Mouse (Mus musculus) E14TG2a.4 (cell line): Measurements from ENCODE around the gene 2310034C09Rik.
"Not testable (repeated sequence)": the region's sequence is repeated elsewhere in the genome, so short reads cannot be mapped to it uniquely, and the experiment has no call there.

ENCODE experiments used
- H3K27me3 ChIP-seq: 2 replicates; pipeline ENCODE4 v1.6.1; 2014; ENCODE audit warnings: low read length, control low read depth; ENCODE audit not compliant: insufficient read depth
- H3K36me3 ChIP-seq: 2 replicates; pipeline ENCODE4 v1.6.1; 2014; ENCODE audit warnings: low read length, control low read depth; ENCODE audit not compliant: insufficient read depth
- H3K4me1 ChIP-seq: replicated peaks from 2 replicates; pipeline ENCODE4 v1.6.1; 2014; ENCODE audit warnings: low read depth, low read length, control low read depth
- H3K4me3 ChIP-seq: replicated peaks from 2 replicates; pipeline ENCODE4 v1.5.1; 2014; ENCODE audit warnings: mild to moderate bottlenecking, low read length
- H3K9me3 ChIP-seq: 2 replicates; pipeline ENCODE4 v1.6.1; 2014; ENCODE audit warnings: low read length, control low read depth
- CTCF ChIP-seq: conservative IDR thresholded peaks from 2 replicates; pipeline ENCODE4 v1.5.1; 2014; ENCODE audit warnings: low read length
- NANOG ChIP-seq: IDR thresholded peaks from 2 replicates; pipeline ENCODE4 v1.6.1; 2014; ENCODE audit warnings: borderline replicate concordance, low read length, mixed read lengths
- POU5F1 ChIP-seq: IDR thresholded peaks from 2 replicates; pipeline ENCODE4 v1.6.1; 2014; ENCODE audit warnings: low read length, borderline replicate concordance

The 2310034C09Rik gene

DNA sequence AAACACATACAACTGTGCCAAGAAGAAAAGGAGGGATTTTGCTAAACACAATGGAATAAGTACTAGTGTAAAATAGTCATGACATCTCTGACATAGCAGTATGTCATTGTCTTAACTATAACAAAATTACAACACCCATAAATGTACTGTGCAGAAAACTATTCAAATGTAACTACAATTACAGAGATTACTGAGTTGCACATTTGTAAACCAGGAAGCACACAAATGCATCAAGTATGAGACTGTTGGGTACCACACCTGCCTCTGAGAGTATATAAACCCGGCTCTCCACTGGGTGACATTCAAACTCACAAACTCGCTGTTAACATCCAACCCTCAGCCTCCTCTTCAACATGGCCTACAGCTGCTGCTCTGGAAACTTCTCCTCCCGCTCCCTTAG is at the start of gene 2310034C09Rik:
2310034C09Rik (plus strand) TSS at position 301 of the 400 bp plus-strand sequence.
- H3K36me3 ChIP-seq, H3K27me3 ChIP-seq, H3K9me3 ChIP-seq, H3K4me3 ChIP-seq, H3K4me1 ChIP-seq: not testable (repeated sequence)

DNA sequence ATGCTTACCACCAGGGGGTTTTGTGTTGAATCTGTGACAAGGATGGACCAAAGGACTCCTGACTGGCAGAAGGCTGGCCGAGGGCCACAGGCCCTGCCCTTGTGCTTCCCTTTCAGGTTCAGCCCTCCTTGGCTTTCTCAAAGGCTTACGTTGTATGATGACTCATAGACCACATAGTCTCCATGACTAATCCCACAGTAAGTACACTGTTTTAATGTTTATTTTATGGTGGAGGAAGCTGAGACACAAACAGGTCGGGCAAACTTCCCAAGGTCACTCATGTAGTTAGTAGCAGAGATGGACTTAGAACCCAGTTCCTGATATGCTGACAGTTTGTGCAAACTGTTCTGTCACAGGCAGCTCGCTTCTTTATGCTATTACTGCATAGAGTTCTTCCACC is 47.9 kb upstream of the 2310034C09Rik start:
- Histone ChIP-seq H3K36me3 (no peaks in the 10 kb centered on the region), H3K4me3 (no peak overlapping the region), H3K27me3 (peaks cover 5% of the 10 kb centered on the region), H3K9me3 (peaks cover 23% of the 10 kb centered on the region), H3K4me1 (no peaks in the 10 kb centered on the region)
- TF ChIP-seq CTCF (no peak), NANOG (no peak), POU5F1 (no peak)

DNA sequence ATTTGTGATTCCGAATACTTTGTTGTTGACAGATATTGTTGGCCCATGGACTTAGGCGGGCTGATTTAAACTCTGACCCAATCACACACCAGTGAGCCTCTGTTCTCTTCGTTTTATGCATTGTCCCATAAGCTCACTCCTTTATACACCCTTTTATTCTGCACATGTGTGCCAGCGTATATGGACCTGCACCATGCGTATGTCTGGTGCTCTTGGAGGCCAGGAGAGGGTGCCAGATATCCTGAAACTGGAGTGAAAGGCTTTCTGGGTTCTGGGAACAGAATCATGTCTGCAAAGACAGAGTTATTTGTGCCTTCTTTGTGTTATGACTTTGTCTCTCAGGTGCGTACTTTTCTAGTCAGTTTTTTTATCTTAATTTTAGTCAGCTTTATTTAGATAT is 47.4 kb upstream of the 2310034C09Rik start:
- H3K4me3 ChIP-seq = no peak overlapping the region
- no peaks in the 10 kb centered on the region for H3K4me1 ChIP-seq
- peaks cover 23% of the 10 kb centered on the region for H3K9me3 ChIP-seq
- peaks cover 5% of the 10 kb centered on the region for H3K27me3 ChIP-seq
- TF ChIP-seq NANOG = no peak
- TF ChIP-seq POU5F1 = no peak
- peak; percentile 22; the same call in 1 of the 2 replicates for TF ChIP-seq CTCF
- H3K36me3 ChIP-seq = no peaks in the 10 kb centered on the region

DNA sequence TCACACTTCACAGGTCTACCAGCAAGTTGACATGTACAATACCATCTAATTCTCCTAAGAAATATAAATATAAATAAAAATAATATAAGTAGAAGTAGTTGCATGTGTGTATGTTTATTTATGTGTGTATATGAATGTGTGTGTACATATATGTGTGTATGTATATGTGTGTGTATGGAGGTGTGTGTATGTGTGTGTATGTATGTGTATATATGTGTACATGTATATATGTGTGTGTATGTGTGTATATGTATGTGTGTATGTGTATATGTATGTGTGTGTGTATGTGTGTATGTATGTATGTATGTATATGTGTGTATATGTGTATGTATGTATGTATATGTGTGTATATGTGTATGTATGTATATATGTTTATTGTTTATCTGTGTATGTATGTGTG is 42.1 kb upstream of the 2310034C09Rik start:
- Histone ChIP-seq H3K4me3 (no peak overlapping the region), H3K36me3 (0 out of 2 replicates have a peak, but pooled peaks cover 3% of the 10 kb centered on the region), H3K9me3 (peaks cover 25% of the 10 kb centered on the region), H3K27me3 (peaks cover 3% of the 10 kb centered on the region; the same call in 1 of the 2 replicates), H3K4me1 (peaks cover 35% of the 10 kb centered on the region)
- TF ChIP-seq POU5F1 = no peak

DNA sequence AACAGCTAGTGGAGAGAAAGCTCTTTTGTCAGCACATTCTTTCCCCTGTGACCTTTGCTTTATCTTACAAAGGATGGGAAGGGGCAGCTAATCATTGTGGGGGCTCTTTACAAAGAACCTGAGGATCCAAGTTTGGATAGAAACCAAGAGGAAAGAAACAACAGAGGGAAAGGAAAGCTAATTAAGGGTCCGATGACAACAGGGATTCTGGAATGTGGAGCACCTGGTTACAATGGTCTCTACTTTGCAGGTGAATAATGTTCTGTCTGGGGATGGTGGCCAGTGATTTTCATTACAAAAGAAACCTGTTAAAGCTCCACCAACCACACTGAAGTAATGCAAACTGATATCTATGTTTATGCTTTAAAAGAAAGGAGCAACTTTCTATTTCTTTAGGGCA is 38.6 kb upstream of the 2310034C09Rik start:
- no peak for TF ChIP-seq POU5F1
- peak; percentile 89 for TF ChIP-seq NANOG
- Histone ChIP-seq H3K4me1 (peaks cover 53% of the 10 kb centered on the region), H3K4me3 (no peak overlapping the region), H3K27me3 (peaks cover 6% of the 10 kb centered on the region; the same call in 1 of the 2 replicates), H3K9me3 (peaks cover 9% of the 10 kb centered on the region), H3K36me3 (0 out of 2 replicates have a peak, but pooled peaks cover 3% of the 10 kb centered on the region)

DNA sequence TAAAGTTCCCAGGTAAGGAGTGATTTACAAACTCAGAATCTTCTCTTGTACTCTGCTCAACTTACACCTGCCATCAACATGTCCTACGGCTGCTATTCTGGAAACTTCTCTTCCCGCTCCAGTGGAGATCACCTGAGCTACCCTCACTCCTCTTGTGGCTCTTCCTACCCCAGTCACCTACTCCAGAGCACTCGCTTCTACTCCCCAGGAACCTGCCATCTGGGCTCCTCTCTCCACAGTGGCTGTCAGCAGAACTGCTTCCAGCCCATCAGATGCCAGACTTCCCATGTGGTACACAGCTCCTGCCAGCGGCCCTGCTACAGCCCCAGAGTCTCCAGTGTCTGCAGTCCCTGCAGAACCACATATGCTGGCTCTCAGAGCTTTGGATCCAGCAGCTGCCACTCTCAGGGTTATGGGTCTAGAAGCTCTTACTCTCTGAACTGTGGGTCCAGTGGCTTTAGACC is 29.8 kb upstream of the 2310034C09Rik start, which contains the start of gene Krtap13-1:
Krtap13-1 (plus strand) TSS at position 51 of the 464 bp plus-strand sequence.
- Histone ChIP-seq H3K27me3 (no peaks in the 10 kb centered on the region), H3K4me3 (no peak within 1 kb of the TSS), H3K36me3 (no peaks in the 10 kb centered on the region), H3K4me1 (peaks cover 5% of the 10 kb centered on the region), H3K9me3 (no peaks in the 10 kb centered on the region)
- TF ChIP-seq CTCF = no peak
- TF ChIP-seq NANOG = no peak
- no peak for TF ChIP-seq POU5F1

DNA sequence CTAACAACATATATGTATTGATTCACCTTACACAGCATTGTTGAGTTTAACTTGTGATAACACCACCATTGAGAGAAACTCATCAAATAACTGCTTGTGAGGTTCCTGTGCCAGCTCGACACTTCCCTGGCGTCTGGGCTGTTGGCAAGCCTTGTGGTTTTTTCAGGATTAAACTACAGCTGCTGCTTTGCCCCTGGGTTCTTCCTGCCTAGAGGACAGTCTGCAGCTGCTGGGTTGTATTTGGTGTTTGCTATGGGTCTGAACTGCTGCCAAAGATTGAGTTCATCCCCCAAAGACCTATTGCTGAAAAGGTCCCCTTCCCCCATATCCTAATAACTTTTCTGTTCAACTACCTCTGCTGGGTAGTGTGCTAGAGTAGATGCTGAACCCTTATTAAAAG is 23.3 kb upstream of the 2310034C09Rik start:
- Histone ChIP-seq H3K36me3 (no peaks in the 10 kb centered on the region), H3K4me1 (no peaks in the 10 kb centered on the region), H3K27me3 (no peaks in the 10 kb centered on the region), H3K4me3 (no peak overlapping the region), H3K9me3 (no peaks in the 10 kb centered on the region)
- no peak for TF ChIP-seq POU5F1
- TF ChIP-seq CTCF = no peak
- TF ChIP-seq NANOG = no peak

DNA sequence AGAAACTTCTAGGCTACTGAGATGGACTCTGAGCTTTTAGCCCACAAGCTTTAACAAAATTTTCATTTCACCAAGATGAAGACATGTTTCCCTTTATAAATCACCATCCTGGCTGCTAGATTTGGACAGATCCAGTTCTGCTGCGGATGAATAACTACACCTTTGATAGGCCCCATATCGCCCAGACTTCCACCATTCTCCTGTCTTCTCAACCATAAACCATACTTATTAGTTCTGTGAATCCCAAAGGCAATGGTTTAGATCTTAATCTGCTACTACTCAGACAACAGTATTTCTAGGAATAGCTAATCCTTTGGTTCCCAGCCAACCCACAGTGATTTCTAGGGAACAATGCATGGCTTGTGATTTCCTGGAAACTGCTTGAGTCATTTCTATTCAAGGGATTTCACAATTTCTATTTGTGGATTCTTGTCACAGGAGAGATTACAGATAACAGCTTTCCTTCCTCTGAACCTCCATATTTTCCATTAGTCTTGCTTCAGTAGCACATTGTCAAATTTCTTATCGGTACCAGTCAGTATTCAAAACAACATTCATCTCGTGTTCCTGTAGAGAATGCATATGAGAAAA is 13.8 kb upstream of the 2310034C09Rik start:
- Histone ChIP-seq H3K9me3 (no peaks in the 10 kb centered on the region), H3K36me3 (no peaks in the 10 kb centered on the region), H3K4me1 (no peaks in the 10 kb centered on the region), H3K4me3 (no peak overlapping the region), H3K27me3 (no peaks in the 10 kb centered on the region)
- TF ChIP-seq CTCF = no peak
- TF ChIP-seq POU5F1 = no peak
- no peak for TF ChIP-seq NANOG

DNA sequence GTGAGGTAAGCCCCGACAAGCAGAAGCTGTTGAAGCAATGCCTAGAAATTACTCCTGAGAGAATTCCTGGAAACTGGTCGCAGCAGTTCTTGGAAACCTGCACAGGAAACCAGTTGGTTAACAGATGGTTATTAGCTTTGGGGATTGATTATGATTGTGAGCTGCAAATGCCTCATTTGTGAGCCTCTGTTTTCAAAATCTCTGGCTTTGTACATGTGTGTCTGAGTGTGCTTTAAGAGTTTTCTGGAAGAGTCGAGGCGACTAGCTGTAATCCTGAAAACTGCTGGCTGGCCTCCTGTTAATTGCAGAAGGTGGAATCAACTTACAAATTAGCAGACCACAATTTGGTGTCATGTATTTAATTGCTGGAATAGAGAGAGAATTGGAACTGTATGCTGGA is 10.7 kb upstream of the 2310034C09Rik start:
- Histone ChIP-seq H3K4me3 (no peak overlapping the region), H3K36me3 (no peaks in the 10 kb centered on the region), H3K4me1 (no peaks in the 10 kb centered on the region), H3K9me3 (no peaks in the 10 kb centered on the region), H3K27me3 (no peaks in the 10 kb centered on the region)
- TF ChIP-seq NANOG = no peak
- TF ChIP-seq CTCF = no peak

DNA sequence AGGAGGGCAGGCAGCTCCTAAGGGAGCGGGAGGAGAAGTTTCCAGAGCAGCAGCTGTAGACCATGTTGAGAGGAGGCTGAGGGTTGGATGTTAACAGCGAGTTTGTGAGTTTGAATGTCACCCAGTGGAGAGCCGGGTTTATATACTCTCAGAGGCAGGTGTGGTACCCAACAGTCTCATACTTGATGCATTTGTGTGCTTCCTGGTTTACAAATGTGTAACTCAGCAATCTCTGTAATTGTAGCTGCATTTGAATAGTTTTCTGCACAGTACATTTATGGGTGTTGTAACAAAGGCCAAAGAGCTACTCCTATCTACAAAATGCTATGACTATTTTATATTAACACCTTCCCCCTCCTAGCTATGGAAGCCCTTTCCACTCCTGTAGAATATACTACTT is 7.1 kb upstream of the 2310034C09Rik start, which contains the start of gene Krtap13:
Krtap13 (minus strand) TSS at position 101 of the 400 bp plus-strand sequence.
- not testable (repeated sequence) for H3K27me3 ChIP-seq, H3K36me3 ChIP-seq, H3K4me3 ChIP-seq, H3K9me3 ChIP-seq, H3K4me1 ChIP-seq
